Mouse (Mus musculus): Measurements from ENCODE around the gene Usp7.
A peak's percentile ranks its signal among the peaks of the same experiment; 100 is the strongest.

Usp7 gene

GRCm38 (mm10) chr16:8674165-8674564 is 117.9 kb downstream of the Usp7 start:
- DNase-seq (ENCODE audit: low spot score in 2 of 2), result peak; percentile 17 to 41

GRCm38 (mm10) chr16:8673343-8673742 is 118.8 kb downstream of the Usp7 start:
- DNase-seq (ENCODE audit: low spot score in 2 of 2), result no peak

GRCm38 (mm10) chr16:8672811-8673210 is 119.3 kb downstream of the Usp7 start:
- no peak for DNase-seq (ENCODE audit: low spot score in 2 of 2)

- DNase-seq (ENCODE audit: low spot score in 2 of 2), result no peak
Measured at GRCm38 (mm10) chr16:8672350-8672687, 119.8 kb downstream of the Usp7 start.

- DNase-seq (ENCODE audit: low spot score in 2 of 2), result peak; percentile 64 to 74
Measured at GRCm38 (mm10) chr16:8671551-8672349, 120.4 kb downstream of the Usp7 start, which contains the start of gene Carhsp1. Carhsp1 (minus strand) TSS chr16:8672155.

- no peak for DNase-seq (ENCODE audit: low spot score in 2 of 2)
Measured at GRCm38 (mm10) chr16:8670041-8671035, 121.8 kb downstream of the Usp7 start.

GRCm38 (mm10) chr16:8669432-8669831 is 122.7 kb downstream of the Usp7 start:
- DNase-seq (ENCODE audit: low spot score in 2 of 2), result no peak

GRCm38 (mm10) chr16:8668386-8668785 is 123.7 kb downstream of the Usp7 start:
- no peak for DNase-seq (ENCODE audit: low spot score in 2 of 2)

GRCm38 (mm10) chr16:8667814-8668213 is 124.3 kb downstream of the Usp7 start:
- no peak for DNase-seq (ENCODE audit: low spot score in 2 of 2)

GRCm38 (mm10) chr16:8667261-8667660 is 124.8 kb downstream of the Usp7 start:
- DNase-seq (ENCODE audit: low spot score in 2 of 2), result no peak

- no peak for DNase-seq (ENCODE audit: low spot score in 2 of 2)
Measured at GRCm38 (mm10) chr16:8666452-8666851, 125.7 kb downstream of the Usp7 start.

GRCm38 (mm10) chr16:8665367-8665766 is 126.7 kb downstream of the Usp7 start:
- DNase-seq (ENCODE audit: low spot score in 2 of 2), result no peak

- DNase-seq (ENCODE audit: low spot score in 2 of 2), result peak in 1 of 2 experiments; percentile 25
Measured at GRCm38 (mm10) chr16:8663606-8664539, 128.2 kb downstream of the Usp7 start.

GRCm38 (mm10) chr16:8663022-8663421 is 129.1 kb downstream of the Usp7 start:
- no peak for DNase-seq (ENCODE audit: low spot score in 2 of 2)

GRCm38 (mm10) chr16:8658764-8659163 is 133.3 kb downstream of the Usp7 start:
- DNase-seq (ENCODE audit: low spot score in 2 of 2), result no peak

GRCm38 (mm10) chr16:8658349-8658748 is 133.8 kb downstream of the Usp7 start:
- DNase-seq (ENCODE audit: low spot score in 2 of 2), result no peak

GRCm38 (mm10) chr16:8656256-8656655 is 135.9 kb downstream of the Usp7 start:
- no peak for DNase-seq (ENCODE audit: low spot score in 2 of 2)

- DNase-seq (ENCODE audit: low spot score in 2 of 2), result no peak
Measured at GRCm38 (mm10) chr16:8655599-8655998, 136.5 kb downstream of the Usp7 start.

GRCm38 (mm10) chr16:8655108-8655507 is 137.0 kb downstream of the Usp7 start:
- DNase-seq (ENCODE audit: low spot score in 2 of 2), result no peak

GRCm38 (mm10) chr16:8650007-8650406 is 142.1 kb downstream of the Usp7 start:
- no peak for DNase-seq (ENCODE audit: low spot score in 2 of 2)

GRCm38 (mm10) chr16:8645546-8645945 is 146.6 kb downstream of the Usp7 start:
- DNase-seq (ENCODE audit: low spot score in 2 of 2), result no peak

All from right cerebral cortex, adult 2 months (tissue).